Mouse (Mus musculus) liver, embryonic 13.5 days (tissue): ENCODE data around the gene 6030445D17Rik. TPM values are rescaled to one million over a fixed set of nuclear protein-coding genes. Genes with fewer than 3 reads are reported as not detected.

Experiments used
- ATAC-seq: fragments of 200-750 bp; cut with Nextera tagmentation; 2 replicates; pipeline ENCODE4 v1.8.0; 2017; ENCODE audit warnings: low read depth, mild to moderate bottlenecking, moderate number of reproducible peaks, moderate library complexity
- DNase-seq: peaks from one replicate; pipeline ENCODE4 v3.0.0; 2022
- H3K27ac ChIP-seq: fragments of 300-500 bp; sonication (generic); 2 replicates; pipeline ENCODE4 v1.5.1; 2015; ENCODE audit warnings: moderate library complexity, mild to moderate bottlenecking, inconsistent platforms
- H3K27me3 ChIP-seq: fragments of 300-500 bp; sonication (generic); 2 replicates; pipeline ENCODE4 v1.6.1; 2015; ENCODE audit warnings: mild to moderate bottlenecking, inconsistent platforms
- H3K36me3 ChIP-seq: fragments of 300-500 bp; sonication (generic); 2 replicates; pipeline ENCODE4 v1.6.1; 2015; ENCODE audit warnings: mild to moderate bottlenecking, inconsistent platforms
- H3K4me1 ChIP-seq: fragments of 300-500 bp; sonication (generic); replicated peaks from 2 replicates; pipeline ENCODE4 v1.6.1; 2015; ENCODE audit warnings: inconsistent platforms
- H3K4me2 ChIP-seq: fragments of 300-500 bp; sonication (generic); 2 replicates; pipeline ENCODE4 v1.6.1; 2015; ENCODE audit warnings: inconsistent platforms, mild to moderate bottlenecking, moderate library complexity
- H3K4me3 ChIP-seq: fragments of 300-500 bp; sonication (generic); replicated peaks from 2 replicates; pipeline ENCODE4 v1.5.1; 2015; ENCODE audit warnings: mild to moderate bottlenecking, inconsistent platforms
- H3K9ac ChIP-seq: fragments of 300-500 bp; sonication (generic); 2 replicates; pipeline ENCODE4 v1.6.1; 2015; ENCODE audit warnings: mild to moderate bottlenecking, inconsistent platforms
- H3K9me3 ChIP-seq: fragments of 300-500 bp; sonication (generic); replicated peaks from 2 replicates; pipeline ENCODE4 v1.6.1; 2016; ENCODE audit warnings: inconsistent platforms
- WGBS: fragments of 180-500 bp; shearing (Covaris S2); methylation state at CpG from one replicate; pipeline ENCODE4 v1.1.7; 2015; ENCODE audit not compliant: insufficient replicate concordance; 5-methylcytosine and 5-hydroxymethylcytosine counted together
- polyA plus RNA-seq: library from polyadenylated mRNA; unstranded; fragments of >200 nt; fragmentation: Nextera tagmentation; extraction: Ambion mirVana; gene quantifications from 2 replicates; pipeline ENCODE4 v1.2.1, GENCODE M21; 2015

The 6030445D17Rik gene
- polyA plus RNA-seq, 1 experiment from 2014 or later, result not detected

DNA sequence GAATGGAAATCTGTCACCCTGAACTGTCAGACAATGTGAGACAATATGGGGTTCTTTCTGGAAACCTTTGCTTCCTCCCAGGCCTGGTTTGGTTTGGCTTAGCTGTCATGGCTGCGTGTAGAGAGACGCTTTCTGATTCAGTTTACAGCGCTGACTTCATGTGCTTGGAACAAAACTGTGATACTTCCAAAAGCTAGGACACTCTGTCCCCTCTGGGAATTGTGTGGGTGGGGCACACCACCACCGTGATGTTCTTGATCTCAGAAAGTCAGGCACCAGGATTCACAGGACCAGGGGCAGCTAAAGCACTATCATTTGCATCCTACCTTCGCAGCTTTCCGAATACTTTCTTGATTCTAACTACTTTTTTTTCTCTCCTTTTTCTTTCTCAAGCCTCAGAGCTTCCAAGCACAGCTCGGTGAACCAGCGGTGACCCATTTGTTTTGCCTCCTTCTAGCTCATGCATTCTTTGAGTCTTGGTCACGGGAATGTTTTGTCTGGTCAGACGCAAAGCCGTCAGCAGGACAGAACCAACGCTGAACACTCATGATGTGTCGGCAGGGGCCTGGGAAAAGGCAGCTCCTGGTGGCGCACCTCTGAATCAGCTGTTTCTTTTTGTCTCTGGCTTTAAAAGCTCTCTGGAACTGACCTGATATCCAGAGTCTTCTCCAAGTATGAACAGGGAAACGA is 20.6 kb upstream of the 6030445D17Rik start:
- H3K27ac ChIP-seq, result no peak overlapping the region
- no peaks in the 10 kb centered on the region for H3K36me3 ChIP-seq
- H3K27me3 ChIP-seq, result no peaks in the 10 kb centered on the region
- no peak for ATAC-seq
- H3K4me1 ChIP-seq, result no peaks in the 10 kb centered on the region
- no peak overlapping the region for H3K9ac ChIP-seq
- H3K9me3 ChIP-seq, result no peaks in the 10 kb centered on the region
- 75% methylated on average over 15 of the region's 15 CpGs for WGBS
- no peak overlapping the region for H3K4me2 ChIP-seq
- no peak overlapping the region for H3K4me3 ChIP-seq
- no peak for DNase-seq

DNA sequence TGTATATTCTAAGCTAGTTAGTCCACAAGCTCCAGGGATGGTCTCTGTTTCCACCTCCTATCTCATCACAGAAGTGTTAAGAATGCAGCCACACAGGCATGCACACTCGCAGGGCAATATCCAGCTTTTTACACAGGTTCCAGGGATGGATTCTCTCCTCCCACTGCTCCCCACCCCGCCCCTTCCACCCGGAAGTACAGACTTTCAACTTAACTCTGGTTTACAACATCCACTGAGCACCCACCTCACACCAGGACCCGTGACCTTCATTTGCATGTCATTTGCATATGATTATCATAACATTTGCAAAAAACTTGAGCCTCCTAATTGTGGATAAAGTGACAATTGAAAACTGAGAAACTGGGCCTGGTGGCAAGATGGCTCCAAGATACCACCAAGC is 17.5 kb upstream of the 6030445D17Rik start:
- H3K4me1 ChIP-seq, result no peaks in the 10 kb centered on the region
- no peaks in the 10 kb centered on the region for H3K36me3 ChIP-seq
- H3K9ac ChIP-seq, result no peak overlapping the region
- ATAC-seq (no peak), DNase-seq (no peak)
- no peak overlapping the region for H3K4me3 ChIP-seq
- H3K27me3 ChIP-seq, result no peaks in the 10 kb centered on the region
- H3K4me2 ChIP-seq, result no peak overlapping the region
- 60% methylated on average over 4 of the region's 4 CpGs for WGBS
- H3K9me3 ChIP-seq, result no peaks in the 10 kb centered on the region
- H3K27ac ChIP-seq, result no peak overlapping the region

DNA sequence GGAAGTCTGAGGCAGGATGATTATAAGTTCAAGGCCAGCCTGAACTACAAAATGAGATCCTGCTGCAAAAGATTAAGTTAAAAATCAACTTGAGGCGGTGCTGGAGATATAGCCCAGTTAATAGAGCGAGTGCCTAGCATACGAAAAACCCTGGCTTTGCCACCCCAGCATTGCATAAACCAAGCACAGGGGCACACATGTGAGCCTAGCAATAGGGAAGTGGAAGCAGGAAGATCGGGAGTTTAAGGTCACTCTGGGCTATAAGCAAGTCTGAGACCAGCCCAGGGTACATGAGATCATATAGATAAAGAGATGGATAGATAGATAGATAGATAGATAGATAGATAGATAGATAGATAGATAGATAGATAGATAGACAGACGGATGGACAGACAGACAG is 12.3 kb upstream of the 6030445D17Rik start:
- Histone ChIP-seq H3K27ac (no peak overlapping the region), H3K9ac (no peak overlapping the region), H3K4me1 (peaks cover 10% of the 10 kb centered on the region), H3K36me3 (no peaks in the 10 kb centered on the region), H3K4me2 (no peak overlapping the region), H3K4me3 (no peak overlapping the region), H3K9me3 (no peaks in the 10 kb centered on the region), H3K27me3 (no peaks in the 10 kb centered on the region)
- DNase-seq, result no peak
- no peak for ATAC-seq
- WGBS, result 63% methylated on average over 5 of the region's 5 CpGs

DNA sequence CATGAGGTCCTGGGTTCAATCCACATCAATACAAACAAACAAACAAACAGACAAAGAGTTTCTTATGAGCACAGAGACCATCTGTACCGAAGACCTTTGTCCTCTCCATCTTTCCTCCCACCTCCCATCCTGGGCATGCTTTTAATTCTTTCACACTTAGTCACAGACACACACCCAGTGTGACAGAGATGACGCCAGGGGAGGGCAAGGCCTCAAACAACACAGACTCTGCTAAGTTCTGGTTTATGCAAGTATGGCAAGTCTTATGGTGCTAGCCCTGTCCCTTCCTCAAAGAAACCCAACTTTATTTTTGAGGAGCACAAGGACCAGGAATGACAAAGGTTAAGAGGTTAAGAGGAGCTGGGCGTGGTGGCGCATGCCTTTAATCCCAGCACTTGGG is 11.8 kb upstream of the 6030445D17Rik start:
- Histone ChIP-seq H3K27me3 (no peaks in the 10 kb centered on the region), H3K9ac (no peak overlapping the region), H3K4me3 (no peak overlapping the region), H3K27ac (no peak overlapping the region), H3K4me2 (no peak overlapping the region), H3K36me3 (no peaks in the 10 kb centered on the region), H3K4me1 (peaks cover 14% of the 10 kb centered on the region), H3K9me3 (no peaks in the 10 kb centered on the region)
- ATAC-seq (no peak), DNase-seq (no peak)
- 77% methylated on average over 4 of the region's 4 CpGs for WGBS

DNA sequence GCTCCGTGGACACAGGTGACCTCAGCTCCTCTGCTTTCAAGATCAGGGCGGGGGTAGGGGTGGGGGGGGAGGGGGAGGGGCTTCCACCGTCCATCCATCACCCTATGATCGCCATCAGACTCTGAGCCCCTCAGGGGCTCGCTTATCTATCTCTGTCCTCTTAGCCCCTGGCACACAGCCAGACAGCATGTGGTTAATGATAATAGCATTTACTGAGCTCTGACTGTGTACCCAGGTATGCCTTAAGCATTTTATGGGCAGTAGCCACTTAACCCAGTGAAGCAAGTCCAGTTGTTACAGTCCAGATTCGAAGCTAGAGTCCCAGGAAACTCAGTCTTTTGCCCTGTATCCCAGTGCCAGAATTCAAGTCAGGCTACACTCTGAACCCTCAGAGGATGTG is 10.5 kb upstream of the 6030445D17Rik start:
- no peaks in the 10 kb centered on the region for H3K27me3 ChIP-seq
- H3K36me3 ChIP-seq, result no peaks in the 10 kb centered on the region
- WGBS, result 12% methylated on average over 6 of the region's 6 CpGs
- peak overlapping the region; percentile 48 for H3K27ac ChIP-seq
- no peak overlapping the region for H3K4me2 ChIP-seq
- ATAC-seq, result peak; percentile 52; the same call in 1 of the 2 replicates
- no peak for DNase-seq
- no peak overlapping the region for H3K4me3 ChIP-seq
- H3K9ac ChIP-seq, result no peak overlapping the region
- H3K9me3 ChIP-seq, result no peaks in the 10 kb centered on the region
- peaks cover 14% of the 10 kb centered on the region for H3K4me1 ChIP-seq

DNA sequence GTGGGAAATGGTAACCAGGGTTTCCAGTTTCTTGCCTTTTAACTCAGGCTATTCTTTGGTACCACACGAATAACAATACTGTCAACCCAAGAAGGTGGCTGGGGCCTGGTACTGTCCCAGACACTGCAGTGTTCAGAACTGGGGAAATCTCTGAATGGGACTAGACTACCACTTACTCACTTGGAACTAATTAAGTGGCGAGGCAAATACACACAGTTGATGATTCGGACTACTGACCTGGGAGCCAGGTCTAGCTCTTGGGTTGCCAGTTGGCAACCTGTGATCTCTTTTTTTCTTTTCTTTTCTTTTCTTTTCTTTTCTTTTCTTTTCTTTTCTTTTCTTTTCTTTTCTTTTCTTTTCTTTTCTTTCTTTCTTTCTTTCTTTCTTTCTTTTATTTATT is 9.8 kb upstream of the 6030445D17Rik start:
- Histone ChIP-seq H3K27me3 (no peaks in the 10 kb centered on the region), H3K4me2 (no peak overlapping the region), H3K9ac (no peak overlapping the region), H3K4me3 (no peak overlapping the region), H3K36me3 (no peaks in the 10 kb centered on the region), H3K4me1 (peaks cover 14% of the 10 kb centered on the region), H3K27ac (peak overlapping the region; percentile 48; the same call in 1 of the 2 replicates), H3K9me3 (no peaks in the 10 kb centered on the region)
- 66% methylated on average over 3 of the region's 3 CpGs for WGBS
- ATAC-seq, result no peak
- DNase-seq, result no peak

DNA sequence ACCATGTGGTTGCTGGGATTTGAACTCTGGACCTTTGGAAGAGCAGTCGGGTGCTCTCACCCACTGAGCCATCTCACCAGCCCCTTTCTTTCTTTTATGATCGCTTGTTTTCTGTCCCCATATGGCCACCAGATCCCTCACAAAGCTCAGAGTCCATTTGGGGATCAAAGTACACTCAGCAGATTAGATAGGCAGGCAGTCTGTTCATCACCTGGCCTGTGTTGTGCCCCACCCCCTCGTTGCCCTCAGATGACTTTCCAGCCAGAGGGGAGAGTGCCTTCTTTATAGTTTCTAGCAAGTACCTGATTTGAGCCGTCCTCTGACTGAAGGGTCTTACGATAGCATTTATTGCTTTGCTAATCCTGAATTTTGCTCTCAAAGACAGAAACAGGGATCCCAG is 9.3 kb upstream of the 6030445D17Rik start:
- no peak overlapping the region for H3K4me3 ChIP-seq

DNA sequence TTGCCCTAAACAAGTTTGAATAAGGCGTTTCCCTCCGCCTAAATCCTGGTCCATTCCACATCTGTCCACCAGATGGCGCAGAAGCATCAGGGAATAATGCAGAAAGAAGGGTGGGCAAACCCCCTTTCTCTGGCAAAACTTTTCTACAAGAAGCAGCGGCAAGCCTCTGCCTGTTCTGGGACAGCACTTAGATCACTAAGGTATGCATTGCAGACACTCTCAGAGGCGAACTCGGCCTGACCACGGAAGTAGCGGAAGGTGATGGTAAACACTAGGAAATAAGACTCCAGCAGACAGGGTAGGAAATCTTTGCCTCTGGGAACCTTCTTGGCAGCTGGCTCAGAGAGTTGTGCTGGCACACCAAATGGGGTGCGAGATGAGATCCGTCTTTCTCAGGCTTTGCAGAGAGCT is 7.2 kb upstream of the 6030445D17Rik start:
- 6% methylated on average over 10 of the region's 10 CpGs for WGBS
- DNase-seq (peak; percentile 49), ATAC-seq (no peak)
- H3K4me3 ChIP-seq, result peak overlapping the region; percentile 30
- no peaks in the 10 kb centered on the region for H3K36me3 ChIP-seq
- H3K4me2 ChIP-seq, result peak overlapping the region; percentile 50
- no peaks in the 10 kb centered on the region for H3K9me3 ChIP-seq
- H3K4me1 ChIP-seq, result peaks cover 14% of the 10 kb centered on the region
- no peak overlapping the region for H3K27ac ChIP-seq
- peaks cover 11% of the 10 kb centered on the region for H3K27me3 ChIP-seq
- peak overlapping the region; percentile 47; the same call in 1 of the 2 replicates for H3K9ac ChIP-seq

More for the DNA sequence above, 9.3 kb upstream of the 6030445D17Rik start:
- H3K27ac ChIP-seq, result no peak overlapping the region
- H3K36me3 ChIP-seq, result no peaks in the 10 kb centered on the region
- H3K4me2 ChIP-seq, result no peak overlapping the region
- DNase-seq (no peak), ATAC-seq (0 out of 2 replicates have a peak, but pooled peaks have one; percentile 48)
- 46% methylated on average over 5 of the region's 5 CpGs for WGBS
- peaks cover 14% of the 10 kb centered on the region for H3K4me1 ChIP-seq
- H3K27me3 ChIP-seq, result no peaks in the 10 kb centered on the region
- no peak overlapping the region for H3K9ac ChIP-seq
- H3K9me3 ChIP-seq, result no peaks in the 10 kb centered on the region

DNA sequence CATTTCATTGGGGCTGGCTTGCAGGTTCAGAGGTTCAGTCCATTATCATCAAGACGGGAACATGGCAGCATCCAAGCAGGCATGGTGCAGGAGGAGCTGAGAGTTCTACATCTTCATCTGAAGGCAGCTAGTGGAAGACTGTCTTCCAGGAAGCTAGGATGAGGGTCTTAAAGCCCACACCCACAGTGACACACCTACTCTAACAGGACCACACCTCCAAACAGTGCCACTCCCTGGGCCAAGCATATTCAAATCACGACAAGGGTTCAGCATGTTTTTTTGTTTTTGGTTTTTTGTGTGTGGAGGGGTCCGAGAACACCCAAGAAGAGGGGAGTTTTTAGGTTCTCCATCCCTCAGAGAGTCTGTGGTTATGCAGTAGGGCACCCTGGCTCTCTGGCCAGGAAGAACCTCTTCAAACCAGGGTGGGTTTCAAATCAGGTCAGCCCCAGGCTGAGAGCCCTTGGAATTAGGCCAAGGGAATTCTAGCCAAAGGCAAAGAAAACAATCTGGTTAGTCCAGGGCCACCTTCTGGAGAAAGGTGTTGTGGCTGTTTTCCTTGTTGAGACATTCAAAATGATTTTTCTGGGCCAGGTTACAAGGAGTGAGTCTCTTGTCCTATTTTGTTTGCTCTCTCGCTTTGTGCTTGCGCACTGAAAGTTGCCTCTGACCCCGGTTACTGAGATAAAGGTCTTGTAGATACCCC is 5.4 kb upstream of the 6030445D17Rik start:
- 68% methylated on average over 6 of the region's 6 CpGs for WGBS
- no peak for ATAC-seq
- Histone ChIP-seq H3K4me1 (peaks cover 8% of the 10 kb centered on the region), H3K27ac (no peak overlapping the region), H3K27me3 (peaks cover 24% of the 10 kb centered on the region), H3K9ac (no peak overlapping the region), H3K9me3 (no peaks in the 10 kb centered on the region), H3K4me3 (no peak overlapping the region), H3K36me3 (no peaks in the 10 kb centered on the region), H3K4me2 (no peak overlapping the region)
- DNase-seq, result no peak

DNA sequence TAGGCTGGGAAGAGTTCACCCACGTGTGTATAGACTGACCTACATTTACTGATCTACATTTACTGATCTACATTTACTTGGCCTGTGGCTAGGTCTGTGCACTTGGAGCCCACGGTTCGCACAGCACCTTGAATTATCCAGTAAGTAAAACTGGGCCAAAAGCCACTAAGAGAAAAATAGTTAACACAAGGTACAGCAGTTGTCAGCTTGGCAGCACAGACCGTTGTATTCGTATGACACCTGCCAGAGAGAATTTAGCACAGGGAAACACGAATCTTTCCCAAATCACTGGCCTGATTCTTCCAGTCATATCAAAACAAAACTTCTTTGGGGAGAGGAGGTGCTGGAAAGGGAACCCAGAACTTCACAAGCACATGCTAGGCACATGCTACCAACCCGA is 3.8 kb upstream of the 6030445D17Rik start:
- 67% methylated on average over 7 of the region's 7 CpGs for WGBS
- ATAC-seq (no peak), DNase-seq (no peak)
- peaks cover 40% of the 10 kb centered on the region for H3K27me3 ChIP-seq
- no peaks in the 10 kb centered on the region for H3K9me3 ChIP-seq
- no peak overlapping the region for H3K4me2 ChIP-seq
- no peak overlapping the region for H3K4me3 ChIP-seq
- no peak overlapping the region for H3K9ac ChIP-seq
- peaks cover 18% of the 10 kb centered on the region for H3K4me1 ChIP-seq
- no peak overlapping the region for H3K27ac ChIP-seq
- H3K36me3 ChIP-seq, result no peaks in the 10 kb centered on the region

DNA sequence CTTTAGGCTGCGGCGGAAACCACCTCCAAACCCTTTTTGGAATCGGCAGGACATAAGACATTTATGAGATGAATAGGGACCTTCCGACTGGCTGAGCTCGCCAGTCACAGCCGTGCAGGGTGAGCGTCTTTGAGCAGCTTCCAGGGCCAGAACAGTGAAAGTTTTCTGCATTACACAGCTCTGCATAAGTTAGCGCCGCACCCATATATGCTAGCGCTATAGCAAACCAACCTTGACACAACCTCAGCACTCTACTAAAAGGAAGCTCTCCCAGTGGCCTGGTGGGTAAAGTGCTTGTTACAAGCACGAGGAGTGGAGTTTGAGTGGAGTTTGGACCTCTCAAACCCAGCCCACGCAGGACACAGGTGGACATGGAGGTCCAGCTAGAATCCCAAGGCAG is 2.8 kb upstream of the 6030445D17Rik start:
- Histone ChIP-seq H3K9me3 (no peaks in the 10 kb centered on the region), H3K27me3 (peaks cover 49% of the 10 kb centered on the region), H3K27ac (no peak overlapping the region), H3K4me2 (no peak overlapping the region), H3K9ac (no peak overlapping the region), H3K4me1 (peaks cover 22% of the 10 kb centered on the region), H3K36me3 (no peaks in the 10 kb centered on the region), H3K4me3 (no peak overlapping the region)
- DNase-seq (no peak), ATAC-seq (no peak)
- WGBS, result 77% methylated on average over 12 of the region's 12 CpGs

DNA sequence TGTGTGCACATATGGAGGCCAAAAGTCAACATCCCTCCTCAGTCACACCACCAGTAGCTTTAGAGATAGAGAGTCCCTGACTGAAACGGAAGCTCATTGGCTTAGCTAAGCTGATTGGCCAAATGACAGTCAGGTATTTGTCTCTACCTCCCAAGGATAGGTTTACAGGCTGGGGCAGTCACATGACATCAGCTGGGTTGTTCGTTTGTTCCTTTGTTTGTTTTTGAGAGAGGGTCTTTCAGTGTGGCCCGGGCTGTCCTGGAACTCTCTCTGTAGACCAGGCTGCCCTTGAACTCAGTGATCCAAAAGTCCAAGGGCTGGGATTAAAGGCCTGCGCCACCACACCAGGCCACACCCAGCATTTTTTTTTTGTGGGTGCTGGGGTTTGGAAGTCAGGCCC is 844 bp upstream of the 6030445D17Rik start:
- no peaks in the 10 kb centered on the region for H3K36me3 ChIP-seq
- H3K4me3 ChIP-seq, result no peak overlapping the region
- H3K9me3 ChIP-seq, result no peaks in the 10 kb centered on the region
- H3K27me3 ChIP-seq, result peaks cover 67% of the 10 kb centered on the region
- H3K27ac ChIP-seq, result no peak overlapping the region
- H3K4me1 ChIP-seq, result peaks cover 19% of the 10 kb centered on the region
- DNase-seq (no peak), ATAC-seq (no peak)
- H3K9ac ChIP-seq, result no peak overlapping the region
- peak overlapping the region; percentile 86; the same call in 1 of the 2 replicates for H3K4me2 ChIP-seq
- WGBS, result 50% methylated on average over 4 of the region's 4 CpGs
